Mouse (Mus musculus) R1 (cell line): ENCODE data around the gene Cast.

Experiments
- DNase-seq: peaks from one replicate; pipeline ENCODE4 v3.0.0-alpha.2; 2018; ENCODE audit warnings: low read depth, low spot score

Gene Cast

GRCm38 (mm10) chr13:74808152-74808929, at the start of gene Cast:
Cast (minus strand) TSS chr13:74808810.
- peak; percentile 89 for DNase-seq

GRCm38 (mm10) chr13:74854338-74855047, 45.9 kb upstream of the Cast start:
- peak; percentile 81 for DNase-seq

GRCm38 (mm10) chr13:74850823-74851222, 42.2 kb upstream of the Cast start:
- no peak for DNase-seq

GRCm38 (mm10) chr13:74845886-74846285, 37.3 kb upstream of the Cast start:
- peak; percentile 39 for DNase-seq

- DNase-seq, result no peak
Observed at GRCm38 (mm10) chr13:74834543-74834942, 25.9 kb upstream of the Cast start.

GRCm38 (mm10) chr13:74822095-74822494, 13.5 kb upstream of the Cast start:
- no peak for DNase-seq

- DNase-seq, result no peak
Observed at GRCm38 (mm10) chr13:74815753-74816152, 7.1 kb upstream of the Cast start.

- DNase-seq, result peak; percentile 85
Observed at GRCm38 (mm10) chr13:74807446-74808151, 1.0 kb downstream of the Cast start.

- DNase-seq, result no peak
Observed at GRCm38 (mm10) chr13:74806934-74807333, 1.7 kb downstream of the Cast start.

- no peak for DNase-seq
Observed at GRCm38 (mm10) chr13:74794435-74794834, 14.2 kb downstream of the Cast start.

GRCm38 (mm10) chr13:74787681-74788080, 20.9 kb downstream of the Cast start:
- no peak for DNase-seq

GRCm38 (mm10) chr13:74772151-74772550, 36.5 kb downstream of the Cast start:
- no peak for DNase-seq

GRCm38 (mm10) chr13:74770480-74770879, 38.1 kb downstream of the Cast start:
- peak; percentile 97 for DNase-seq

GRCm38 (mm10) chr13:74769871-74770270, 38.7 kb downstream of the Cast start:
- DNase-seq, result no peak

- no peak for DNase-seq
Observed at GRCm38 (mm10) chr13:74767186-74767585, 41.4 kb downstream of the Cast start.

- DNase-seq, result no peak
Observed at GRCm38 (mm10) chr13:74762741-74763140, 45.9 kb downstream of the Cast start.

- no peak for DNase-seq
Observed at GRCm38 (mm10) chr13:74759152-74759551, 49.5 kb downstream of the Cast start.

GRCm38 (mm10) chr13:74743219-74743618, 65.4 kb downstream of the Cast start:
- peak; percentile 19 for DNase-seq

- no peak for DNase-seq
Observed at GRCm38 (mm10) chr13:74736396-74736795, 72.2 kb downstream of the Cast start.

- DNase-seq, result no peak
Observed at GRCm38 (mm10) chr13:74735834-74736233, 72.8 kb downstream of the Cast start.

GRCm38 (mm10) chr13:74733726-74734125, 74.9 kb downstream of the Cast start:
- no peak for DNase-seq

- DNase-seq, result no peak
Observed at GRCm38 (mm10) chr13:74719002-74719401, 89.6 kb downstream of the Cast start.
